Mouse (Mus musculus): ENCODE measurements around the gene Cwc27. TPM values are rescaled to one million over a fixed set of nuclear protein-coding genes. Genes with fewer than 3 reads are reported as not detected.
A peak's percentile ranks its signal among the peaks of the same experiment; 100 is the strongest.

Gene Cwc27
- polyA plus RNA-seq, 1 experiment from 2014 or later: 24.0 TPM

DNA sequence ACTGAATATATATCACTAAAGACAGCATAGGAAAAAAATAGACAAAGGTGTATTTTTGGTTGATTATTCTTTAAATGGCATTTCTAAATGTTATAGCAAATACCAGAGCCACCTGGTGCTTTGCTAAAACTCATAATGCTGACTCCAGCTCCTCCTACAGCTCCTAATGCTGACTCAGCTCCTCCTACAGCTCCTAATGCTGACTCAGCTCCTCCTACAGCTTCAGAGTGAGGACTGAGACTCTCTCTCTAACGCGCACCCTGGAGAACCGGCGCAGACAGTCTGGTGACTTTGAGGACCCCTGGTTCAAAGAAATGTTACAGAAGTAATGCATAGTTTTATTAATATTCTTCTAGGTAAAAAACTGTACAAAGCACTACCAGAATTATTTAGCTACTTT lies 74.1 kb downstream of the Cwc27 start:
- no peak overlapping the region for H3K27ac ChIP-seq (ENCODE audit: low read length)
- no peaks in the 10 kb centered on the region for H3K36me3 ChIP-seq (ENCODE audit: control insufficient read depth, insufficient read depth, low read length)
- no peaks in the 10 kb centered on the region for H3K9me3 ChIP-seq (replicated peaks; ENCODE audit: control insufficient read depth, low read length)
- no peak overlapping the region for H3K4me3 ChIP-seq (replicated peaks; ENCODE audit: low read length)
- no peaks in the 10 kb centered on the region for H3K4me1 ChIP-seq (ENCODE audit: control insufficient read depth, insufficient read depth, low read length)
- WGBS: 88% methylated on average over 4 of the region's 4 CpGs
- H3K27me3 ChIP-seq (ENCODE audit: control insufficient read depth, insufficient read depth, low read length): no peaks in the 10 kb centered on the region
- ATAC-seq (ENCODE audit: insufficient read depth, low FRiP score): no peak
- H3K9ac ChIP-seq (ENCODE audit: low read length): no peak overlapping the region
- H3K4me2 ChIP-seq (ENCODE audit: low read depth, low read length): no peak overlapping the region

DNA sequence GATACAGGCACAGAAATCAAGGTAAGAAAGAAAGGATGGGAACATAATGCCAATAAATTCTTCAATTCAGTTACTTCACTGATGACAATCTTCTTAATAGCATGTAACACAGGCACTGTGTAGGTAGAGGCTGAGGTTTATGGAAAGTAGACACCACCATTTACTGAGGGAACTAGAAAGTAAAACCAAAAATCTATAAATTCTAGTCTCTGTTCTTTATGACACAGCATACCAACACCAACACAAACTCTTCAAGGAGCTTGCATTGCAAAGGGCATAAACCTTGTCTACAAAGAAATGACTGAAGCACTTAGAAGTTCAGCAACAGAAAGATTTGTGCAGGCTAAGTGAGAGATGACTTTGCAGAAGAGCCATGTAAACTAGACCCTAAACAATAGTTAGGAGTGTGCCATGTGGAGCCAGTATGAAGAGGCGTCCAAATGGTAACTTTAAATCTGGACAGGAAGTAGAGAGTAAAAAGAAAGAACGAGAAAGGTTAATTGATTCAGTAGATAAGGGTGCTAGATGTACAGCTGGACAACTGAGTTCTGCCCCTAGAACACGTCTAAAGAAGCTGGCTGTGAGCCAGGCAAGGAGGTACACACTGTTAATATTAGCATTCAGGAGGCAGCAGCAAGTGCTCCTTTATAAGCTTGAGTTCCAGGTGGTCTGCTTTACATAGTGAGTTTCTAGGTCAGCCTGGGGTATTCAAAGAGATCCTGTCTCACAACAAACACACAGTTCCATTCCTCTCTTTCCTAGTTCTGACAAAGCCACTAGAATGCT lies 87.5 kb downstream of the Cwc27 start:
- Histone ChIP-seq H3K36me3 (ENCODE audit: control insufficient read depth, insufficient read depth, low read length) (no peaks in the 10 kb centered on the region), H3K4me3 (replicated peaks; ENCODE audit: low read length) (no peak overlapping the region), H3K9me3 (replicated peaks; ENCODE audit: control insufficient read depth, low read length) (no peaks in the 10 kb centered on the region), H3K27ac (ENCODE audit: low read length) (no peak overlapping the region), H3K27me3 (ENCODE audit: control insufficient read depth, insufficient read depth, low read length) (no peaks in the 10 kb centered on the region), H3K4me2 (ENCODE audit: low read depth, low read length) (no peak overlapping the region), H3K9ac (ENCODE audit: low read length) (no peak overlapping the region), H3K4me1 (ENCODE audit: control insufficient read depth, insufficient read depth, low read length) (peaks cover 4% of the 10 kb centered on the region; the same call in 1 of the 2 replicates)
- WGBS: 46% methylated on average over 3 of the region's 3 CpGs
- no peak for ATAC-seq (ENCODE audit: insufficient read depth, low FRiP score)

GRCm38 (mm10) chr13:104727681-104728080 lies 89.3 kb downstream of the Cwc27 start:
- Histone ChIP-seq H3K9me3 (replicated peaks; ENCODE audit: control insufficient read depth, low read length) (no peaks in the 10 kb centered on the region), H3K9ac (ENCODE audit: low read length) (no peak overlapping the region), H3K4me2 (ENCODE audit: low read depth, low read length) (no peak overlapping the region), H3K4me3 (replicated peaks; ENCODE audit: low read length) (no peak overlapping the region), H3K4me1 (ENCODE audit: control insufficient read depth, insufficient read depth, low read length) (peaks cover 4% of the 10 kb centered on the region; the same call in 1 of the 2 replicates), H3K36me3 (ENCODE audit: control insufficient read depth, insufficient read depth, low read length) (no peaks in the 10 kb centered on the region), H3K27me3 (ENCODE audit: control insufficient read depth, insufficient read depth, low read length) (no peaks in the 10 kb centered on the region), H3K27ac (ENCODE audit: low read length) (no peak overlapping the region)
- WGBS: 87% methylated on average over 2 of the region's 2 CpGs
- no peak for ATAC-seq (ENCODE audit: insufficient read depth, low FRiP score)

DNA sequence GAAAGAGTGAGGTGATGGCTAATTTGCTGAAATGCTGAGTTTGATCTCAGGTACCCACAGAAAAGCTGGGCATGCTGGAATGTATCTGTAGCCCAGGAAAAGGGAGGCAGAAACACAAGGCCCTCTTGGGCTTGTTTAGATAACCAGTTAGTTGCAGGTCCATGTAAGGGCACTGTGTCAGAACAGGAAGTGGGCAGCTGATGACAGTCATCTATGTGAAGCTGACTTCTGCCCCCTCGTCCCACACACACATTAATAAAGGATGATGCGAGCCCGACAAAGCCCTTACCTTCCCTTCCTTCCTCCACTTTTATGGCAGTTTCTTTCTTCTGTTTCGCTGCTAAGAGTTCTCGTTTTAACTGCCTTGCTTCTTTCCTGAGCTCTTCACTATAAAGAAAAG lies 96.8 kb downstream of the Cwc27 start:
- Histone ChIP-seq H3K4me3 (replicated peaks; ENCODE audit: low read length) (no peak overlapping the region), H3K27me3 (ENCODE audit: control insufficient read depth, insufficient read depth, low read length) (no peaks in the 10 kb centered on the region), H3K36me3 (ENCODE audit: control insufficient read depth, insufficient read depth, low read length) (no peaks in the 10 kb centered on the region), H3K4me2 (ENCODE audit: low read depth, low read length) (no peak overlapping the region), H3K9ac (ENCODE audit: low read length) (no peak overlapping the region), H3K9me3 (replicated peaks; ENCODE audit: control insufficient read depth, low read length) (no peaks in the 10 kb centered on the region), H3K27ac (ENCODE audit: low read length) (no peak overlapping the region), H3K4me1 (ENCODE audit: control insufficient read depth, insufficient read depth, low read length) (no peaks in the 10 kb centered on the region)
- WGBS: 78% methylated on average over 5 of the region's 5 CpGs
- no peak for ATAC-seq (ENCODE audit: insufficient read depth, low FRiP score)

DNA sequence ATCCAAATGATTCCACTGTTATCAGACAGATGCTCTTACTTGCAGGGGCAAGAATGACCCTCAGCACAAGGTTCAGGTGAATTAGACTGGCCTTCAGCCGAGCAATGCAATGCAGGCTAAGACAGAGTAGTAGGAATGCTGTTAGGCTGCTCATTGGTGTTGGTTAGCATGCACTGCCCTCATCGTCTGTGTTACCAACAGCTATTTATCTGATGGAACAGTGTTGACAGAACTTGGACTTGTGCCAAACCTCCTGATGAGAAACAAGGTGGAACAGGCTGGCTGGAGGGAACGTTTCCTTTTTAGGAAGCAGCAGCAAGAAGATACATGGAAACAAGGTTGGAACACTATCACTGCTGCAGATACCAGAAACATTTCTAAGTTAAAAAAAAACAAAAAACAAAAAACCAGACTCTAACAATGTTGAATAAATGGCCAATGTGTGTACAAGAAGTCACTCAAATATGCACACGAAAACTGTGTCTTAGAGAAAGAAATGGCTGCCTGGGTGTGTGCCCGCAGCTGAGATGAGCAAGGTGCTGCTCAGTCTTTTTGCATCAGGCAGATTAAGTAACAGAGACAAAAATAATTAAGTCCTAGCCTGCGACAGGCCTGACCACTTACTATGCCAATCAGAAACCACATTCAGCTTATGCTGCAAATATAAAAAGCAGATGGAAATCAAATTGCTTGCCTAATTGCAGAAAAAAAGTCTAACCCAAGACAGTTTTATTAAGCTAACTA lies 122.2 kb downstream of the Cwc27 start:
- ATAC-seq (ENCODE audit: insufficient read depth, low FRiP score): peak; percentile 79; the same call in 1 of the 2 replicates
- H3K27me3 ChIP-seq (ENCODE audit: control insufficient read depth, insufficient read depth, low read length): no peaks in the 10 kb centered on the region
- H3K4me2 ChIP-seq (ENCODE audit: low read depth, low read length): no peak overlapping the region
- H3K27ac ChIP-seq (ENCODE audit: low read length): peak overlapping the region; percentile 43
- no peak overlapping the region for H3K9ac ChIP-seq (ENCODE audit: low read length)
- 43% methylated on average over 6 of the region's 6 CpGs for WGBS
- no peaks in the 10 kb centered on the region; the same call in 1 of the 2 replicates for H3K4me1 ChIP-seq (ENCODE audit: control insufficient read depth, insufficient read depth, low read length)
- no peaks in the 10 kb centered on the region for H3K9me3 ChIP-seq (replicated peaks; ENCODE audit: control insufficient read depth, low read length)
- H3K4me3 ChIP-seq (replicated peaks; ENCODE audit: low read length): no peak overlapping the region
- H3K36me3 ChIP-seq (ENCODE audit: control insufficient read depth, insufficient read depth, low read length): no peaks in the 10 kb centered on the region

- Histone ChIP-seq H3K36me3 (ENCODE audit: control insufficient read depth, insufficient read depth, low read length) (no peaks in the 10 kb centered on the region), H3K27me3 (ENCODE audit: control insufficient read depth, insufficient read depth, low read length) (no peaks in the 10 kb centered on the region), H3K27ac (ENCODE audit: low read length) (no peak overlapping the region), H3K9me3 (replicated peaks; ENCODE audit: control insufficient read depth, low read length) (no peaks in the 10 kb centered on the region), H3K4me1 (ENCODE audit: control insufficient read depth, insufficient read depth, low read length) (no peaks in the 10 kb centered on the region; the same call in 1 of the 2 replicates), H3K9ac (ENCODE audit: low read length) (no peak overlapping the region), H3K4me3 (replicated peaks; ENCODE audit: low read length) (no peak overlapping the region), H3K4me2 (ENCODE audit: low read depth, low read length) (no peak overlapping the region)
- ATAC-seq (ENCODE audit: insufficient read depth, low FRiP score): no peak
- WGBS: 76% methylated on average over 3 of the region's 3 CpGs
Measured at GRCm38 (mm10) chr13:104692710-104693109, 124.2 kb downstream of the Cwc27 start.

DNA sequence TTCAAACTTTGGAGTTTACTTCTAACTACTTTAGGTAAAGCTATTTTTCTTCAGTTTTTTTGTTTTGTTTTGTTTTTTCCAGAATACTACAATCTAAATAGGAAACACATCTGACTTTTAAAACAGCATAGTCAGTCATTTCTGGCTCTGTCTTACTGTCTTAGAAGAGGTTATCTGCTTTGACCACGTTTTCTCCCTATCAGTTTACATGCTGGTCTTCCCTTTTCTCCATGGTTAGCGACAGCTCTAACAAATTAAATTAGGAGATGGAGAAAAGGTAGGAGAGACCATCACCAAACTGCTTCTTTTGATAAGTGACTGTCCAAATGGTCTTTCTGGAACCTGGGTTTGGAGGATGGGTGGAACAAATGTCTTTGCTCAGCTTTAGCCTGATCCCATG lies 131.4 kb downstream of the Cwc27 start:
- no peaks in the 10 kb centered on the region for H3K36me3 ChIP-seq (ENCODE audit: control insufficient read depth, insufficient read depth, low read length)
- no peak for ATAC-seq (ENCODE audit: insufficient read depth, low FRiP score)
- 75% methylated on average over 2 of the region's 2 CpGs for WGBS
- H3K27me3 ChIP-seq (ENCODE audit: control insufficient read depth, insufficient read depth, low read length): no peaks in the 10 kb centered on the region
- H3K27ac ChIP-seq (ENCODE audit: low read length): no peak overlapping the region
- H3K4me1 ChIP-seq (ENCODE audit: control insufficient read depth, insufficient read depth, low read length): peaks cover 9% of the 10 kb centered on the region
- H3K9me3 ChIP-seq (replicated peaks; ENCODE audit: control insufficient read depth, low read length): no peaks in the 10 kb centered on the region
- no peak overlapping the region for H3K4me3 ChIP-seq (replicated peaks; ENCODE audit: low read length)
- no peak overlapping the region for H3K9ac ChIP-seq (ENCODE audit: low read length)
- H3K4me2 ChIP-seq (ENCODE audit: low read depth, low read length): no peak overlapping the region

GRCm38 (mm10) chr13:104684361-104685011 lies 132.5 kb downstream of the Cwc27 start:
- Histone ChIP-seq H3K36me3 (ENCODE audit: control insufficient read depth, insufficient read depth, low read length) (no peaks in the 10 kb centered on the region), H3K4me1 (ENCODE audit: control insufficient read depth, insufficient read depth, low read length) (peaks cover 9% of the 10 kb centered on the region), H3K4me2 (ENCODE audit: low read depth, low read length) (no peak overlapping the region), H3K9me3 (replicated peaks; ENCODE audit: control insufficient read depth, low read length) (no peaks in the 10 kb centered on the region), H3K27me3 (ENCODE audit: control insufficient read depth, insufficient read depth, low read length) (no peaks in the 10 kb centered on the region), H3K4me3 (replicated peaks; ENCODE audit: low read length) (no peak overlapping the region), H3K9ac (ENCODE audit: low read length) (peak overlapping the region; percentile 48; the same call in 1 of the 2 replicates), H3K27ac (ENCODE audit: low read length) (no peak overlapping the region; the same call in 1 of the 2 replicates)
- WGBS: 22% methylated on average over 6 of the region's 6 CpGs
- ATAC-seq (ENCODE audit: insufficient read depth, low FRiP score): peak; percentile 21; the same call in 1 of the 2 replicates

DNA sequence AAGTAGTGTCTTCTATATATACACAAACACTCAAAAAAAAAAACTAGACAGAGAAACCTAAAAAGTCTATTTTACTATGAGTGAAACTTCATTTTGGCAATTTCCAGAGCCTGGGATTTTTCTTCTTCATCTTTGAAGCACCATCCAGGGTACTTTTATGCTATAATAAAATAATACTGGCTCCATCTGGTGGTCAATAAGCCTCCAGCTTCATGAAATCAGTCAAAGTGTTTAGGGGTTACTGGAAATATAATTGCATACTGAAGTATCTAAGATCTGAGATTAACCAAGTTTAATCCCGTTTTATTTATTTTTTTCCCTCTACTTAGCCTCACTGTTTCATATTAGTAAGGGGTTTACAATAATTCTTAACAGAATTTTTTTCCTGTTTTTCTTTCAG lies 135.7 kb downstream of the Cwc27 start:
- H3K4me1 ChIP-seq (ENCODE audit: control insufficient read depth, insufficient read depth, low read length): peaks cover 9% of the 10 kb centered on the region
- no peaks in the 10 kb centered on the region for H3K27me3 ChIP-seq (ENCODE audit: control insufficient read depth, insufficient read depth, low read length)
- H3K9ac ChIP-seq (ENCODE audit: low read length): no peak overlapping the region
- H3K36me3 ChIP-seq (ENCODE audit: control insufficient read depth, insufficient read depth, low read length): no peaks in the 10 kb centered on the region
- ATAC-seq (ENCODE audit: insufficient read depth, low FRiP score): no peak
- no peak overlapping the region for H3K4me2 ChIP-seq (ENCODE audit: low read depth, low read length)
- WGBS: 55% methylated on average over 1 of the region's 1 CpGs
- no peak overlapping the region for H3K27ac ChIP-seq (ENCODE audit: low read length)
- H3K9me3 ChIP-seq (replicated peaks; ENCODE audit: control insufficient read depth, low read length): no peaks in the 10 kb centered on the region
- no peak overlapping the region for H3K4me3 ChIP-seq (replicated peaks; ENCODE audit: low read length)

Measured in stomach, embryonic 16.5 days (tissue).